Mouse (Mus musculus): ENCODE data around the gene Emc3.
A peak's percentile ranks its signal among the peaks of the same experiment; 100 is the strongest.

Gene Emc3

DNA sequence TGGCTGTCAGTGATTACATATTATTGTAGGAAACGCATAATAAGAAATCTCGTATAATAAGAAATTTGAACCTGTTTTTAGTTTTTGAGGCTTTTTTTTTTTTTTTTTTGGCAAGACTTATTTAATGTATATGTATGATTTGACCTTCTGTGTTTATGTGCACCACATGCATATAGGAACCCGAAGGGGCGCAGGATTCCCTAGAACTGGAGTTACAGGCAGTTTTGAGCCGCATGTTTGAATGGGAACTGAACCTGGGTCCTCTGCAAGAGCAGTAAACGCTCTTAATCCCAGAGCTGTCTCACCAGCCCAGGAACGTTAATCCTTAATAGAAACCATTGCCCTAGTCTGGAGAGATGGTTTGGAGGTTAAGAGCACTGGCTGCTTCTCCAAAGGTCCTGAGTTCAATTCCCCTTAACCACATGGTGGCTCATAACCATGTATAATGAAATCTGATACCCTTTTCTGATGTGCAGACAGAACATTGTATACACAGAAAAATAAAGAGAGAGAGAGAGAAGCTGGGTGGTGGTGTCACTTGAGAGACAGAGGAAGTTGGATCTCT lies 470 bp upstream of the Emc3 start:
- Histone ChIP-seq H3K4me3 (replicated peaks; ENCODE audit: low read length) (peak overlapping the region; percentile 96), H3K4me1 (replicated peaks; ENCODE audit: low read depth, low read length) (peaks cover 20% of the 10 kb centered on the region), H3K9me3 (ENCODE audit: low read length) (no peaks in the 10 kb centered on the region), H3K27me3 (ENCODE audit: insufficient read depth, low read length) (no peaks in the 10 kb centered on the region), H3K36me3 (ENCODE audit: insufficient read depth, low read length) (peaks cover 60% of the 10 kb centered on the region)
- no peak for TF ChIP-seq NANOG (IDR thresholded peaks at IDR 0.05; ENCODE audit: borderline replicate concordance, low read length)
- TF ChIP-seq CTCF (conservative IDR thresholded peaks at IDR 0.05; ENCODE audit: low read length): no peak
- TF ChIP-seq POU5F1 (IDR thresholded peaks at IDR 0.05; ENCODE audit: borderline replicate concordance, low read length): no peak

DNA sequence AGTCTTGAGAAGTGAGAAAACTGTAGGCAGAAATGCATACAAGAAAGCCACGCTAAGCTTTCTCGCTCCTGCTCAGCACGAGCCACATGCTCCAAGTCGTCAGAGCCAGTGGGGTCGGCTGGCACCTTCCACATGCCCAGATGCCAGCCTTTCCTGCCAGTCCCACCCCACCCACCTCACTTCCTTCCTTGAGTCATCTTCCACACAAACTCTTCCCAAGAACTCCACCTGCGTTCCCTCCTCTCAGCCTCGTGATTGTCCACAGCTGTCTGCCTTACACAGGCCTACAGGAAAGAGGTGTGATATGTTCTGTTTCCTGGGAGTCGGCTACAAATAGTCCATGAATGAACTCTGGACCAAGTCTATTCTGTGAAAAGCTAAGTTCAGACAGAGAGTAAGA lies 8.0 kb downstream of the Emc3 start:
- H3K4me3 ChIP-seq (replicated peaks; ENCODE audit: low read length): no peak overlapping the region
- H3K36me3 ChIP-seq (ENCODE audit: insufficient read depth, low read length): peaks cover 86% of the 10 kb centered on the region
- no peaks in the 10 kb centered on the region for H3K4me1 ChIP-seq (replicated peaks; ENCODE audit: low read depth, low read length)
- no peak for TF ChIP-seq NANOG (IDR thresholded peaks at IDR 0.05; ENCODE audit: borderline replicate concordance, low read length)
- no peak for TF ChIP-seq CTCF (conservative IDR thresholded peaks at IDR 0.05; ENCODE audit: low read length)
- TF ChIP-seq POU5F1 (IDR thresholded peaks at IDR 0.05; ENCODE audit: borderline replicate concordance, low read length): no peak
- no peaks in the 10 kb centered on the region for H3K27me3 ChIP-seq (ENCODE audit: insufficient read depth, low read length)
- no peaks in the 10 kb centered on the region for H3K9me3 ChIP-seq (ENCODE audit: low read length)

DNA sequence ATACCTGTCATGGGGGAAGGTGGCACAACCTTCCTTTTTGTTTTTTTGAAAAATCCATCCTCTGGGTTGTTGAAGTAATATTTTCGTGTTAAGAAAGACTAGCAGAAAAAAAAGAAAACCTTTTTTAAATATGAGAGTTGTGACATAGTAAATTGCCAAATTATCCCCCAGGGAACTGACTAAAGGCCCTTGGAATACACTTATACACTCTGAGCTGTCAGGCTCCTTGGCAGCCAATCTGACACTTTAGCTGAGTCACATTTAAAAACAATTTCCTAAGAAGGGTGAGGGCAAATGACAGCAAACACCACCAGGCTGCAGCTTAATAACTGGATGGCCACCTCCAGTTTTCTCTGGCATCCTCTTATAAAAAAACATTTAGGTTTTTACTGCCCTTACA lies 9.1 kb downstream of the Emc3 start:
- H3K27me3 ChIP-seq (ENCODE audit: insufficient read depth, low read length): no peaks in the 10 kb centered on the region
- no peaks in the 10 kb centered on the region for H3K9me3 ChIP-seq (ENCODE audit: low read length)
- TF ChIP-seq POU5F1 (IDR thresholded peaks at IDR 0.05; ENCODE audit: borderline replicate concordance, low read length): no peak
- TF ChIP-seq NANOG (IDR thresholded peaks at IDR 0.05; ENCODE audit: borderline replicate concordance, low read length): no peak
- no peak for TF ChIP-seq CTCF (conservative IDR thresholded peaks at IDR 0.05; ENCODE audit: low read length)
- no peak overlapping the region for H3K4me3 ChIP-seq (replicated peaks; ENCODE audit: low read length)
- peaks cover 87% of the 10 kb centered on the region for H3K36me3 ChIP-seq (ENCODE audit: insufficient read depth, low read length)
- H3K4me1 ChIP-seq (replicated peaks; ENCODE audit: low read depth, low read length): no peaks in the 10 kb centered on the region

DNA sequence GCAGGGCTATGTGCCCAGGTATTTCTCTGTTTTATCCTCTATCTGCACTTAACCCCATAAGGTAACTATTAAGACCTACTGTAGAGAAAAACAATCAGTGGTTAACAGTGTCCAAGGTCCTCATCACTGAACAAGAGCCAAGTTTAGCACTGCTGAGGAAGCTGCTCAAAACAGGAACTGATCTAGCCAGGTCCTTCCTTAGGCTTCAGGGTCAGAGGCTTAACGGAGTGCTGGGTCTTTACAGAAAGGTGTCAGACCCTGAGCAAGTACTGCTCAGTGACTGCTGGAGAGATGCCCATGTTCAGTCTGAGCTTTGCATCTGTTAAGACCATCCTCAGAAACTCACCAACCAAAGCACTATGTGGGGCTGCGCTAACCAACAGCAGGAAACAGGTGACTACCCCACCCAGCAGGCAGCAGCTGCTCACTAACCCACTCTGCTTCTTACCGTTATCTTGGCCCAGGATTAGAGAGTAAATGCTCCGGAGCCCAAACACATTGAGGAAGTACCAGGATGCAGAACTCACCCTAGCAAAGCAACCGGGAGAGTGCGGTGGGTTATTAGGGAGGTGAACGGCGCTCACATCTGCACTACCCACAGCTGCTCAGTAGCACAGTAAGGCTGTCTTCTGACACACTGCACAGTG lies 13.9 kb downstream of the Emc3 start:
- TF ChIP-seq POU5F1 (IDR thresholded peaks at IDR 0.05; ENCODE audit: borderline replicate concordance, low read length) (no peak), CTCF (conservative IDR thresholded peaks at IDR 0.05; ENCODE audit: low read length) (no peak), NANOG (IDR thresholded peaks at IDR 0.05; ENCODE audit: borderline replicate concordance, low read length) (no peak)
- Histone ChIP-seq H3K4me3 (replicated peaks; ENCODE audit: low read length) (no peak overlapping the region), H3K27me3 (ENCODE audit: insufficient read depth, low read length) (no peaks in the 10 kb centered on the region), H3K36me3 (ENCODE audit: insufficient read depth, low read length) (peaks cover 99% of the 10 kb centered on the region), H3K9me3 (ENCODE audit: low read length) (no peaks in the 10 kb centered on the region), H3K4me1 (replicated peaks; ENCODE audit: low read depth, low read length) (0 out of 2 replicates have a peak, but pooled peaks cover 5% of the 10 kb centered on the region)

DNA sequence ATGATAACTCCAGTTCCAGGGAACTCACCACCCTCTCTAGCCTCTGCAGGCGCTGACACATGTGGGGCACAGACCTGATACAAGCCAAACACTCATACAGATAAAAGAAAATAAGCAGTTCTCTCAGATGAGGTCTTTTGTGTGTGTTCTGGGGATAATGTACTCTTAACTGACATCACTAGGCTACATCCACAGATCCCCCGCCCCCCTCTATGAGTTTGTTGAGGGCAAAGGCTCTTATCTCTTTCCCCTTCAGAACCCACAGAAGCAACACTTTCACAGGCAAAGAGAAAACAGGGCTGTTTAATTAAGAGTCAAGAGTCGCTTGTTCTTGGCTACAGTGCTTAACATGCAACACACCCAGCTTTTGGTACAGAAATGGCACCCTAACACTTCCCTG lies 16.9 kb downstream of the Emc3 start:
- Histone ChIP-seq H3K4me3 (replicated peaks; ENCODE audit: low read length) (no peak overlapping the region), H3K9me3 (ENCODE audit: low read length) (no peaks in the 10 kb centered on the region), H3K36me3 (ENCODE audit: insufficient read depth, low read length) (peaks cover 76% of the 10 kb centered on the region), H3K27me3 (ENCODE audit: insufficient read depth, low read length) (no peaks in the 10 kb centered on the region), H3K4me1 (replicated peaks; ENCODE audit: low read depth, low read length) (0 out of 2 replicates have a peak, but pooled peaks cover 5% of the 10 kb centered on the region)
- no peak for TF ChIP-seq POU5F1 (IDR thresholded peaks at IDR 0.05; ENCODE audit: borderline replicate concordance, low read length)
- TF ChIP-seq NANOG (IDR thresholded peaks at IDR 0.05; ENCODE audit: borderline replicate concordance, low read length): no peak
- no peak for TF ChIP-seq CTCF (conservative IDR thresholded peaks at IDR 0.05; ENCODE audit: low read length)

DNA sequence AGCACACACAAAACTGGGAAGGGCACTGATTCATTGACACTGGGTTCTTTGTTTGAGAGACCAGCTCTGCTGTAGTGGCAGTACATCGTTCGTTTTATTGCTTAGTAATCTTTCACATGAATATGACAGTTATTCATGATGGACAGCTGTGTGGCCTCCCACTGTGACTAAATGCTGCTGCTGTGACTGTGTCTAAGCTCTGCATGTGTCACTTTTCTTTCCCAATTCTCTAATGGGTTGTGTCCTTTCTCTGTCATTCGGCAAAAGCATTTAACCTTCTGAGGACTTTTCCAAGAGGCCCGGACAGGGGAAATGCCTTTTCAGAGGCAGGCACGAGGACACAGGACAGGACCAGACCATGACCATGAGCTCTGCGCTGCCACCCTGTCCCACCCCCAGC lies 17.5 kb downstream of the Emc3 start:
- Histone ChIP-seq H3K36me3 (ENCODE audit: insufficient read depth, low read length) (peaks cover 70% of the 10 kb centered on the region), H3K4me3 (replicated peaks; ENCODE audit: low read length) (no peak overlapping the region), H3K9me3 (ENCODE audit: low read length) (no peaks in the 10 kb centered on the region), H3K27me3 (ENCODE audit: insufficient read depth, low read length) (no peaks in the 10 kb centered on the region), H3K4me1 (replicated peaks; ENCODE audit: low read depth, low read length) (peaks cover 7% of the 10 kb centered on the region)
- no peak for TF ChIP-seq NANOG (IDR thresholded peaks at IDR 0.05; ENCODE audit: borderline replicate concordance, low read length)
- TF ChIP-seq POU5F1 (IDR thresholded peaks at IDR 0.05; ENCODE audit: borderline replicate concordance, low read length): no peak

DNA sequence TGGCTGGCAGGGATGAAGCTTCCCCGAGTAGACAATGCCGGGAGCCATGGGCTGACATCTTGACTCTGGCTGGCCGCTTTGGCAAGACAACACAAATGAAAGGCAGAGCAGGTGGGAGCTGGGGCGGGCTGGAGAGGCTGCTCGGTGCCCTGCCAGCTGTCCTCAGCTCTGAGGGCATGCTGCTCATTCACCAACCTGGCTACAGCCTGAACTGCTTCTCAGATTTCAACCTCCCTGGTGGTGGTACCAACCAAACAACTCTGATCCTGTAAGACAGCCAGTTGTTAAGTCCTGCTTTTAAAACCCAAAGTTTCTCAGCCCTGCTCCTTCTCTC lies 22.5 kb downstream of the Emc3 start:
- Histone ChIP-seq H3K27me3 (ENCODE audit: insufficient read depth, low read length) (no peaks in the 10 kb centered on the region), H3K4me1 (replicated peaks; ENCODE audit: low read depth, low read length) (peaks cover 44% of the 10 kb centered on the region), H3K9me3 (ENCODE audit: low read length) (no peaks in the 10 kb centered on the region), H3K36me3 (ENCODE audit: insufficient read depth, low read length) (peaks cover 19% of the 10 kb centered on the region), H3K4me3 (replicated peaks; ENCODE audit: low read length) (no peak overlapping the region)
- TF ChIP-seq POU5F1 (IDR thresholded peaks at IDR 0.05; ENCODE audit: borderline replicate concordance, low read length) (no peak), CTCF (conservative IDR thresholded peaks at IDR 0.05; ENCODE audit: low read length) (no peak), NANOG (IDR thresholded peaks at IDR 0.05; ENCODE audit: borderline replicate concordance, low read length) (no peak)

DNA sequence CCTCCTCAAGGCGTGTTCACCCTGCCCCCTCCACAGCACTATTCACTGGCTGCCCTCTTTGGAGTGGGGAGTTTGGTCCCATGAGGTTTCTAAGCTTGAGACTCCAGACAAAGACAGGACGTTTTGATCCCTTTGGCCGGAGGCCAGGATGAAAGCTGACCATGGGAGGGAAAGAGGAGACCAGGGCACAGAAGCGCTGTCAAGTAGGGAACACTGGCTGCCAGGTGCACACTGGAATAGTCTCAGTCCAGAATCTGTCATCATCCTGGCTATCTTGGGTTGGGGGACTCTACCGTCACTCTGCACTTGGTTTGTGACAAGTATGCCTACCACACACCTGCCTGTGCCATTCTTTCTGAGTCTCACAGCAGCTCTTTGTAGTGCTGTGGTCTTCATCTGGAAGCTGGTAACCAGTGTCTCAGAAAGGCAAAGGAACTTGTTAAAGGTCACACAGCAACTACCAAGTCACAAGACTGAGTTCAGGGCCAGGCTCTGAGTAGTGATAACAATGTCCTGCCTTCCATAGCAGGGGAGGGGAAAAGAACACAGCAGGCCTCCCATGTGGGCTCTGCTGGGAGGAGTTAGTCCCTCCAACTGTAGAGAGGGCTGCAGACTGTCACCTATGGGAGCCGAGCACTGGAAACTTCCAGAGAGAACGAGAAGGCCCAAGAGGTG lies 23.0 kb downstream of the Emc3 start:
- no peak for TF ChIP-seq CTCF (conservative IDR thresholded peaks at IDR 0.05; ENCODE audit: low read length)
- TF ChIP-seq POU5F1 (IDR thresholded peaks at IDR 0.05; ENCODE audit: borderline replicate concordance, low read length): no peak
- Histone ChIP-seq H3K27me3 (ENCODE audit: insufficient read depth, low read length) (no peaks in the 10 kb centered on the region), H3K36me3 (ENCODE audit: insufficient read depth, low read length) (peaks cover 14% of the 10 kb centered on the region), H3K4me3 (replicated peaks; ENCODE audit: low read length) (no peak overlapping the region), H3K4me1 (replicated peaks; ENCODE audit: low read depth, low read length) (peaks cover 47% of the 10 kb centered on the region), H3K9me3 (ENCODE audit: low read length) (no peaks in the 10 kb centered on the region)

Data from E14TG2a.4 (cell line).